Mouse (Mus musculus): ENCODE results near the gene Gm28729.
"Not testable (repeated sequence)": the region's sequence is repeated elsewhere in the genome, so short reads cannot be mapped to it uniquely, and the experiment has no call there.

Gene Gm28729

GRCm38 (mm10) chr9:96517429-96517828 lies 7.6 kb downstream of the Gm28729 start:
- no peak for DNase-seq

GRCm38 (mm10) chr9:96516806-96517205 lies 8.3 kb downstream of the Gm28729 start:
- no peak for DNase-seq

DNA sequence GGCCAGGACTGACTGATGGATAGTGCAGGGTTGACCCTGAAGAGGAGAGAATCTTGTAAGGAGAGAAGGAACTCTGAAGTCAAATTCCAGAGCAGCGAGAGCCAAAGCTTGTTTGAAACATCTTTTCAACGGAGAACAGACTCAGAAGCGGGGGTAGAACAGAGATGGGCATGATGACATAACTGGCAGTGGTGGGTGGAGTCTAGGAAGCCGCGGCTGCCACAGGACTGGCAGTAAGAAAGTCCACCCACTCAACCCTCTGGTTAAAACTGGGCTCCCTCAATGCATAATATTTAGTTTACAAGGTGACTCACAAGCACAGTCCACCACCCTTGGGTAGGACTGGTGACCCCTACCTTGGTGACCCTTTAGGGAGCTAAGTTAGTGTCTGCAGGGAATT lies 9.3 kb downstream of the Gm28729 start:
- no peak for DNase-seq

DNA sequence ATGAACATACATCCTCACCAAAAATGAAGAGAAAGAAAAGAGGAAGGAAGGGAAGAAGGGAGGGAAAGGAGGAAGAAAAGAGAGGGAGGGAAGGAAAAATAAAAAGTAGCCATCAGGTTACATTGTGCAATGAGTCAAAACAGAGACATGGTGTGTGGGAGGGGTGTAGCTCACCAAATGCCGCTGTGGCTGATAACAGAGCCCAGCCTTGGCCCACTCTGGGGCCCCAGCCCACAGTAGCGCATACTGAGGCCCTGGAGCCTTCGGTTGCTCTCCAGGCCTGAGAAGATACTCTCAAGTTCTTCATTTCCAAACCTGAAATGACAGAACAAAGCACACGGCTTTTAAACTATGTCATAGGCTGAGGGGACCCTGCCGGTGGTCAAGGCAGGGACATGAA lies 10.8 kb downstream of the Gm28729 start:
- DNase-seq, result no peak

DNA sequence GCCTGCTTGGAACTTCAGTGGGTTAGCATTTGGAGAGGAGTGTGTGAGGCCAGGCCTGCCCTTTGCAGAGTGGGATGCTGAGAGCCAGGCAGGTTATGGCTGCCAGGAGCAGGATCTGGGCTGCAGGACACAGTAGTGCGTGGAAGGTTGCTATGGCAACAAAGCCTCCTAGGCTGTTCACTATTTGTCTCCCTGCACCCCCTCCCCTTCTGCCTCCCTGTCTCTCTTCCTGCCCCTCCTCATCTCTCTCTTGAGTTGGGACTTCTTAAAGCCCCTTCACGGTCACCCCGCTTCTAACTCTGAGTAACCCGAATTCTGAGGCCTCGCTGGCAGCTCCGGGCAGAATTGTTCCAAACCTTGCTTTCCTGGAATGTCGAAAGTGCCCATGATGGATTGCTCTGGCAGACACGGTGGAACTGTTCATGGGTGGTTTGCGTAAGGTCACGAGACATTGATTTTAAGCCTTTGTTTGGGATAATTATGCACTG lies 19.0 kb downstream of the Gm28729 start:
- peak; percentile 42 to 50 for DNase-seq

DNA sequence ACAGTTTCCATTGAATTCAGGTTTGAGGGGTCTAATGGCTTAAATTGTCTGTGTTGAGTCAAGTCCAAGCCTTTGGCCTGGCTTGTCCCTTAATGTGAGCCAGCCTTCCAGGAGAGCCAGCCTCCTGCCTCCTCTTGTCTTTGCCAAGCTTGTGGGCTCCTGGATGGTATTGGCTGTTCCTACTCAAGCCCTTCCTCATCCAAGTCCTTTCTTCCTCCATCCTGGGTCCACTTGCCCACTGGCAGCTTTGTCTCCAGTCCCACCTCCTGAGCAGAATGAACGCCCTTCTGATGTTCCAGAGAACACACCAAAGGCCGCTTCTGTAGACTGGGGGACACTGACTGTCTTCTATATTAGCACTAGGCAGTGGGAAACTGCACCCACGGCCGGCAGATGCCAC lies 19.9 kb downstream of the Gm28729 start:
- no peak for DNase-seq

GRCm38 (mm10) chr9:96504116-96504895 lies 20.8 kb downstream of the Gm28729 start:
- no peak for DNase-seq

DNA sequence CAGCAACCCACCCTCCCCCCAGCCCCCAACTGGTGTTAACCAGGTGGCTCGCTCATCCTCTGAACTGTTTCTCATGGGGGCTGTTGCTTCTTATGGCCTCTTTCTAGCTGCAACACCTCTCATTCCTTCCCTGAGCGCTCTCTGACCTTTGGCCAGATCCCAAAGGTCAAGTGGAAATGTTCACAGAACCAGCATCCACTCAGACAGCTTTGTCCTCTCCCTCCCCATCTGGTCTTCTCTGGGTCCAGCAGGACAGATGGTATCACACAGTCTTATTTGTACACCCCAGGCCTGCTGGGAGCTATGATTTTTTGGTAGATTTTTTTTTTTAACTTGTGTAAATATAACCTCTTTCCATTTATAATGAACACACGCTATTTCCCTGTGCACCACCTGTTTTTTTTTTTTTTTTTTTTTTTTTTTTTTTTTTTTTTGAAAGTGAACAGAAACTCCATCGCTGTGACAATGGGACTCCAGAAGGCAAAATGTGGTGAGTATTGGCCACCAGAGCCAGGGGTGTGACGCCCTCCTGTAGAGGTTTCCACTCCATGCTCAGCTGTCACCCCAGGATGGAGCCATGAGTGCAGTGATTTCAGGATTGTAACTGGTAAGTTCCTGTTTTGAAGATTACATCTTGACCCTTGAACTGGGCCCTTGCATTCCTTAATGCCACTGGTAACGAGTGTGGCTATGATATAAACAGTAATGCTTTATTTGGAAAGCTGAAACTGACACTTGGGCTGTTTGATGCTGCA lies 22.0 kb downstream of the Gm28729 start:
- DNase-seq, result peak in 1 of 2 experiments; percentile 34

GRCm38 (mm10) chr9:96501217-96501616 lies 23.8 kb downstream of the Gm28729 start:
- DNase-seq, result no peak

GRCm38 (mm10) chr9:96493212-96493611 lies 31.9 kb downstream of the Gm28729 start:
- DNase-seq, result no peak

DNA sequence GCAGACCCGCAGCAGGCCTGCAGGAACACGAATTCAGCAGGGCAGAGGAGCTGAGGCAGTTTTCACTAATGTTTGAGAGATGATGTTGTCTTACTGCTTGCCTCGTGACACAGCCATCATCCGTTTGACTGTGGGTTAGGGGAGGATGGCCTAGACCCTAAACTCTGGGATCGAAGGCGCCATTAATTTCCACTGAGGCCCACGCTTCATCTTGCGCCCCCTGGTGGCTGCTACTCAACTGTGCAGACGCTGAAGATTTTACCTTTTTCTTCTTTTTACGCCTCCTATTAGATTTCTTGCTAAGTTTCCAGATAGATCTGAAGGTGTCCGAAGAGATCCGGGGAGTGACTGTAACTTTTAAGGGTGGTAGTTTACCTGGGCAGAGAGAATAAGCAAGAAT lies 33.3 kb downstream of the Gm28729 start:
- peak; percentile 49 to 64 for DNase-seq

DNA sequence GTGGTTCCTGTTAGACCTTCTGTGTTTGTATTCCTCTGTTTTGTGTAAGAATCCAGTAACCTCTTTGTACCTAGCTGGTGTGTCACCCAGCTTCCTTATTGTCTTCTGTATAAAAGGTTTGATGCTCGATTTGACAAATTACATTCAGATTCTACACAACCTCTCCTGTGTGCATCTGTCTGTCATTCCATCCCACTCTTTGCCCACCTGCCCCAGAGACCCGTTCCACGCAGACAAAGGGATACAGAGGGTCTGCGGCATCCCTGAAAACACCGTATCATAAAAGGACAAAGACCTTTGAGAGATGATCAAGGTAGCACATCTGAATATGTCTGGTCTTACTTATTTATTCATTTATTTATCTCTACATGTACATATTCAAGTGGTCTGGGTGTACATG lies 37.2 kb downstream of the Gm28729 start:
- DNase-seq, result not testable (repeated sequence)

DNA sequence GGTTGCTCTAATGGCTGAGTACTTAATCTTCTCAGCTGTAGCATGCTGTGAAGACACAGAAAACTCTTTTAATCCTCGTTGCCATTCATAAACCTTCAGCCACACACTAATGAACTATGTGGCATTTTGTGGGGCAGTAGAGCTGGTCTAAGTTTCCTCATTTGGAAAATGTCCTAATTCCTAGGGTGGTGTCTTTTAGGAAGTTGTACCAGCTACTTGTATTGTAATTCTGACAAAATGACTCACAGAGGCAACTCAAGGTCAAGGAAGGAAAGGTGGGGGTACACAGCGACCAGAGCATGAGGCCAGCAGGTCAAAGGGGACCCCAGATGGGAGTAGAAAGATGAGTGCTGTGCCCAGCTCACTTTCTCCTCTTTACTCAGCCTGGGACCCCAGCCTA lies 41.4 kb downstream of the Gm28729 start:
- DNase-seq, result no peak

DNA sequence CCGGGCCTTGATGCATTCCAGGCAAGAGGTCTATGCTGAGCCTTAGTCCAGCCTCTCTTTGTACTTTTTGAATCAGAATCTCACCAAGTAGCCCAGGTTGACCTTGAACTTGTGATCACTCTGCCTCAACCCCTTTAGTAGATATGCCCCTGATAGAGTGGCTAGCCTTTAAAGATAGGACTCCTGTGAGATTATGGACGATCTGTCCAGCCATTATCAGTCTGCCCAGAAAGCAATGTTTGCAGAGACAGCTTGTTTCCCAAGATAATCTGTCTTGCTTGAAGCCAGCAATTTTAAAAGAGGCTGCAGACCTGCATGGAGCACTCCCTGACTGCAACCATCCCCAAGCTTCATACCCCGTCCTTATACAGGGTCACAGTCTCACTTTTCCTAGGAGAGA lies 42.0 kb downstream of the Gm28729 start:
- DNase-seq, result no peak

DNA sequence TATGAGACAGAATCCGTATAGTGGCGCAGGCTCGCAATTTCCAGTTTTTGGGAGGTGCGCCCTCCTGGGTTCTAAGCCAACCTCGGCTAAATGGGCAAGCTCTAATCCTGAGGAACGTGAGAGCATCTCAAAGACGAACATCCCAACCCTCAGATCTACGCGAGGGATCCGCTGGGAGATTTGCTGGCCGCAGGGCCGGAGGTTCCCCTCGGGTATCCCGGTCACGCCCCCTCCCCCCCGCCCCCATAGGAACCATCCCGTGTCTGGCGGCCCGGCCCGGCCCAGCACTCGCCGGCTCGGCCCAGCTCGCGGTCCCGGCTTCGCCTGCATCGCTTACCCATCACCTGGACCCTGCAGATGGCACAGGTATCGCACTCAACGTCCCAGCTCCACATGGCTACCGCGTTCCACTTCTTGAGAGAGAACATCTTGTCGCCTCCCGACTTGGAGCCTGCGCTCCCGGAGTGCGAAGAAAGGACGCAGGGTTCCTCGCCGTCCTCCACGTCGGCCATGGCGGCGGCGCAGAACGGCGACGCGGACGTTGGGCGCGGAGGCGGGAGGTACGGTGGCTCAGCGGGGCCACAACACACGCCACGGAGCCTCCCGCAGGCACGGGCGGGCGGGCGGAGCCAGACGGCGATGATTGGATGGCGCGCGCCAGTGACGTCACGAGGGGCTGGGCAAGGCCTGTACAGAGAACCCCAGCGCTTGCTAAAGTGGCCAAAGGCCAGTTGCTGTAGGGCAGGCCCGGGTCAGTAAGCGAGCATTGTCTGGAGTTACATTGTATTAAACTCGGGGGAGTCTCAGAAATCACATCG lies 46.8 kb downstream of the Gm28729 start, which contains the start of gene Rnf7:
TSS of gene Rnf7 (minus strand) at position 605 of the 818 bp plus-strand sequence.
- peak; percentile 100 for DNase-seq

DNA sequence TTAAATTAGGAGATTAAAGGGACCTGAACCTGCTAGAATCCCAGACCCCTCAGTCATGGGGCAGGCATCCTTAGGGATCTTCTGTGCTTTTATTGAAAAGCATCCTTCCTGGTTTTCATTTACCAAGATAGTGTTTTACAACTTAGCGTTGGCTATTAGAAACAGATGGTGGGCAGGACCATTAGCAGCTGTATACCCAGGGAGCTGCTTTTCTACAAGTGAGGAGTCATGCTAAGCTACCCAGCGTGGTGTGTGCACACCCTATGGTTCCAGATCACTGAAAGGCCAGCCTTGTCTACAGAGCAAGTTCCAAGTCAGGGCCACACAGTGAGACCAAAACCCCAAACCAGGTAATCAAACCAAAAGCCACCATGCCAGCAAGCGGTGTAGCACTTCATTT lies 52.7 kb downstream of the Gm28729 start:
- DNase-seq, result no peak

- not testable (repeated sequence) for DNase-seq
These were observed 53.4 kb downstream of the Gm28729 start for GRCm38 (mm10) chr9:96471681-96472080.

DNA sequence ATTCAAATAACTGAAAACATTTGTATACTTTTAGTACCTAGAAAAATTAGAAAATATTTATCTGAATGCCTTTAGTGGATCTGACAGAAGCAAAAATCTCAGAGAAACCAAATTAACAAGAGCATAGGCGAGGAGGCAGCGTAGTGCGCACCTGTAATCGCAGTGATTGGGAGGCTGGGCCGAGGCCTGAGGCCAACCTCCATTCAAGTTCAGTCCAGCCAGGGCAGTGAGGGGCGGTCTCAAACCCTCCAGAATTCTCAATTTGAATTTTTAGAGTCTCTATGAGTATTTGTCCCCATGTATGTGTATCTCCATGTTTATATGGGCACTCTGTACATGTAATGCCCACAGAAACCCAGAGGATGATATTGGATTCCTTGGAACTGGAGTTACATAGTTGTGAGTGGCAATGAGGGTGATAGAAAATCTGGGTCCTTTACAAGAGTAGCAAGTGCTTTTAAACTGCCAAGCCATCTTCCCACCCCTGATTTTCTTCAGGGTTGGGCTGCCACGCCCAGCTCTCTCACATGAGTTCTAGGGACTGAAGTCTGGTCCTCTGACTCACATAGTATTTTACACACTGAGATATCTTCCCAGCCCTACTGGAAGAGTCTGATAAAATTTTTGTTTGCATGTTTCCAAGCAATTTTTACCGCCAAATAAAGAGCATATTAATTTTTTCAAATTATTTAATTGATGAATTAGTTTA lies 54.6 kb downstream of the Gm28729 start:
- no peak for DNase-seq

DNA sequence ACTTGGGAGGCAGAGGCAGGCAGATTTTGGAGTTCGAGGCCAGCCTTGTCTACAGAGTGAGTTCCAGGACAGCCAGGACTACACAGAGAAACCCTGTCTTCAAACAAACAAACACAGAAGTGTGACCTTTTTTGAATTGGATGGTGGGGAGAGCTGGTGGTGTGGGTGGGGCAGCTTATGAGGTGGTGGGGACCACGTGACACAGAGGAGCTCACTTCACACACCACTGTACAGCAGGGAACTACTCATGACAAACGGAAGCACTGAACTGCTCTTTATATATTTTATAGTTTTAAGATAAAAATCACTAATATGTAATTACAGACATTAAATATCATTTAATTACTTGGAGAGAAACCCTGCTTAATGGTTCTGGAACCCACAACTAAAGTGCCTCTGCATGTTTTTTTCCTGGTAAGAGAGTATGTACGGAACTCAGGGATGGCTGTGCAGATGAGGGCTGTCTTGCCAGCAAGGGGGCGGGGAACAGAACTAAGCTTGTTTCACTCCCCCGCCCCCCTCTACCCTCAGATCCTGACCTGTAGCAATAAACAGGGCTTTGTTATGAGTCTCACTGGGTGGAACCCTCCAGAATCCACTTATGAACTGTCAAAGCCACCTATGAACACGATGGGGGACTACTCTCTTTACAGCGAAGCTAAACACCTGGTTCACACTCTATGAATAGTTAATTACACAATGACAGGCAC lies 55.4 kb downstream of the Gm28729 start:
- DNase-seq, result peak in 1 of 2 experiments; percentile 20

GRCm38 (mm10) chr9:96463708-96464107 lies 61.4 kb downstream of the Gm28729 start:
- no peak for DNase-seq

DNA sequence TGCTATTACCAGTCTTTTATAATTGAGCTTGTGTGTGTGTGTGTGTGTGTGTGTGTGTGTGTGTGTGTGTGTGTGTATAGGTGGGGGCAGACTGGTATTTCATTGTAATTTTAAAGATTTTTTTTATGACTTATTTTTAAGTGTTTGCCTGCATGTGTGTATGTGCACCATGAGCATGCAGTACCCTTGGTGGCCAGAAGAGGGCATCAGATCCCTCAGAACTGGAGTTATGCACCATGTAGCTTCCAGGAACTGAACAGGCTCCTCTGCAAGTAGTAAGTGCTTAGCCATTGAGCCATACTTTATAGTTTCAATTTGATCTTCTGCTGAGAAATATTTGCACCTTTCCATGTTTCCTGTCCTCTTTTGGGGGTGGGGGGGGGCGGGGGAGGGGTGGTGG lies 63.5 kb downstream of the Gm28729 start:
- DNase-seq, result no peak

Measured in cerebellum, postnatal 25 days (tissue).